Mouse (Mus musculus): ENCODE results near the gene Olfr71.

The Olfr71 gene

GRCm38 (mm10) chr4:43713652-43714219 lies 3.7 kb upstream of the Olfr71 start:
- DNase-seq (ENCODE audit: low spot score): no peak

- peak; percentile 53 for DNase-seq (ENCODE audit: low spot score)
These were observed 1.8 kb upstream of the Olfr71 start for GRCm38 (mm10) chr4:43711821-43712220.

- no peak for DNase-seq (ENCODE audit: low spot score)
These were observed 4.1 kb downstream of the Olfr71 start for GRCm38 (mm10) chr4:43705991-43706390.

GRCm38 (mm10) chr4:43703851-43704250 lies 6.2 kb downstream of the Olfr71 start:
- DNase-seq (ENCODE audit: low spot score): no peak

- DNase-seq (ENCODE audit: low spot score): no peak
These were observed 6.6 kb downstream of the Olfr71 start for GRCm38 (mm10) chr4:43703439-43703838.

GRCm38 (mm10) chr4:43700707-43701106 lies 9.3 kb downstream of the Olfr71 start, which contains the start of gene Olfr70:
Gene Olfr70, minus strand, starts transcription at chr4:43700807.
- DNase-seq (ENCODE audit: low spot score): no peak

GRCm38 (mm10) chr4:43696561-43696960 lies 13.5 kb downstream of the Olfr71 start:
- DNase-seq (ENCODE audit: low spot score): no peak

- no peak for DNase-seq (ENCODE audit: low spot score)
These were observed 14.8 kb downstream of the Olfr71 start for GRCm38 (mm10) chr4:43695249-43695671.

GRCm38 (mm10) chr4:43694439-43695248 lies 15.4 kb downstream of the Olfr71 start:
- DNase-seq (ENCODE audit: low spot score): no peak

GRCm38 (mm10) chr4:43693806-43694241 lies 16.2 kb downstream of the Olfr71 start:
- no peak for DNase-seq (ENCODE audit: low spot score)

GRCm38 (mm10) chr4:43691026-43691425 lies 19.0 kb downstream of the Olfr71 start:
- no peak for DNase-seq (ENCODE audit: low spot score)

- DNase-seq (ENCODE audit: low spot score): no peak
These were observed 20.0 kb downstream of the Olfr71 start for GRCm38 (mm10) chr4:43690021-43690420.

GRCm38 (mm10) chr4:43679416-43680043 lies 30.5 kb downstream of the Olfr71 start:
- no peak for DNase-seq (ENCODE audit: low spot score)

GRCm38 (mm10) chr4:43678541-43678940 lies 31.5 kb downstream of the Olfr71 start:
- no peak for DNase-seq (ENCODE audit: low spot score)

GRCm38 (mm10) chr4:43675608-43676007 lies 34.4 kb downstream of the Olfr71 start:
- peak; percentile 28 for DNase-seq (ENCODE audit: low spot score)

GRCm38 (mm10) chr4:43674974-43675373 lies 35.1 kb downstream of the Olfr71 start:
- peak; percentile 61 for DNase-seq (ENCODE audit: low spot score)

- DNase-seq (ENCODE audit: low spot score): no peak
These were observed 36.4 kb downstream of the Olfr71 start for GRCm38 (mm10) chr4:43673703-43674102.

GRCm38 (mm10) chr4:43672070-43672469 lies 38.0 kb downstream of the Olfr71 start:
- DNase-seq (ENCODE audit: low spot score): peak; percentile 70

GRCm38 (mm10) chr4:43669428-43669794 lies 40.6 kb downstream of the Olfr71 start:
- DNase-seq (ENCODE audit: low spot score): no peak

- DNase-seq (ENCODE audit: low spot score): peak; percentile 88
These were observed 41.1 kb downstream of the Olfr71 start, which contains the start of the genes Tmem8b and Fam221b for GRCm38 (mm10) chr4:43668782-43669427. Gene Tmem8b, plus strand, starts transcription at chr4:43668971. Gene Fam221b, minus strand, starts transcription at chr4:43669145.

- no peak for DNase-seq (ENCODE audit: low spot score)
These were observed 43.6 kb downstream of the Olfr71 start for GRCm38 (mm10) chr4:43666412-43666811.

GRCm38 (mm10) chr4:43657146-43657545 lies 52.9 kb downstream of the Olfr71 start:
- no peak for DNase-seq (ENCODE audit: low spot score)

All from yolk sac, embryonic 10.5 days (tissue).